In genomic region chr11:64078956-64079726, GRCm38 (mm10) we compare ENCODE assay signal across 8 mouse cellular contexts. TPM values are rescaled to one million over a fixed set of nuclear protein-coding genes. Genes with fewer than 3 reads are reported as not detected.
DNase-seq lines count a peak whose midpoint lies in the region; ATAC-seq and TF ChIP-seq lines count a peak whose summit lies in the region.

Gene Cox10 (minus strand): TSS chr11:64079468.

- peak within 1 kb of the TSS; percentile 68 for H3K4me2 ChIP-seq in lung, postnatal 0 days (replicated peaks; ENCODE audit: low read depth, low read length)

- H3K9ac ChIP-seq in lung, postnatal 0 days (replicated peaks; ENCODE audit: low read depth) = peak within 1 kb of the TSS; percentile 77

- peak; percentile 99 for ATAC-seq in frontal cortex, adult (ENCODE audit: low TSS enrichment)
- ATAC-seq in lung, postnatal 0 days = peak; percentile 97

- TF ChIP-seq EP300 in lung, postnatal 0 days (IDR thresholded peaks at IDR 0.05) = no peak

- DNase-seq in MEL-GATA-1-ER (ENCODE audit: extremely low read depth, low read depth) = peak; percentile 71
- DNase-seq in cerebellum, adult 8-10 months = peak; percentile 85
- peak; percentile 86 for DNase-seq in hindbrain, embryonic 10.5 days (ENCODE audit: low spot score)
- peak; percentile 86 for DNase-seq in layer of hippocampus, adult 9-11 months
- DNase-seq in lung, postnatal 0 days (ENCODE audit: low spot score) = peak; percentile 95
- DNase-seq in ovary, postnatal 14 days (ENCODE audit: low spot score) = peak; percentile 81
- peak; percentile 92 for DNase-seq in thymus, postnatal 14 days

- no peak for TF ChIP-seq CTCF in lung, postnatal 0 days (IDR thresholded peaks at IDR 0.05)

- no peaks in the 10 kb centered on the region for H3K27me3 ChIP-seq in hindbrain, embryonic 10.5 days (ENCODE audit: insufficient read depth, poor library complexity, severe bottlenecking)
- no peaks in the 10 kb centered on the region for H3K27me3 ChIP-seq in lung, postnatal 0 days (replicated peaks; ENCODE audit: insufficient read depth, low read length)

- H3K9me3 ChIP-seq in hindbrain, embryonic 10.5 days = no peaks in the 10 kb centered on the region
- H3K9me3 ChIP-seq in lung, postnatal 0 days (ENCODE audit: low read length) = no peaks in the 10 kb centered on the region

- H3K36me3 ChIP-seq in hindbrain, embryonic 10.5 days = peaks cover 23% of the 10 kb centered on the region
- H3K36me3 ChIP-seq in lung, postnatal 0 days (ENCODE audit: insufficient read depth, low read length) = 0 out of 2 replicates have a peak, but pooled peaks cover 4% of the 10 kb centered on the region

- peaks cover 20% of the 10 kb centered on the region for H3K4me1 ChIP-seq in hindbrain, embryonic 10.5 days (replicated peaks)
- no peaks in the 10 kb centered on the region; the same call in 1 of the 2 replicates for H3K4me1 ChIP-seq in lung, postnatal 0 days (ENCODE audit: insufficient read depth, low read depth, low read length)

- H3K27ac ChIP-seq in hindbrain, embryonic 10.5 days = peak within 1 kb of the TSS; percentile 95
- H3K27ac ChIP-seq in lung, postnatal 0 days (ENCODE audit: low read length) = peak within 1 kb of the TSS; percentile 91

- peak within 1 kb of the TSS; percentile 86 for H3K4me3 ChIP-seq in hindbrain, embryonic 10.5 days
- H3K4me3 ChIP-seq in lung, postnatal 0 days (ENCODE audit: low read depth, low read length) = peak within 1 kb of the TSS; percentile 72

- under 1% methylated on average over 45 of the region's 45 CpGs for WGBS in hindbrain, embryonic 10.5 days
- WGBS in lung, postnatal 0 days = 1% methylated on average over 44 of the region's 45 CpGs

RNA-seq across cellular contexts. Expression of gene Cox10, which starts in this region (rescaled TPM):
- polyA plus RNA-seq in hindbrain, embryonic 10.5 days (2016; fragmentation: Nextera tagmentation; extraction: Ambion mirVana) = 27.7 and 28.8 TPM in 2 replicates
- polyA plus RNA-seq in lung, postnatal 0 days (2015; fragmentation: Nextera tagmentation; extraction: Ambion mirVana) = 11.4 and 13.1 TPM in 2 replicates

Comparison
In these comparisons a context has a peak if more than half of its experiments do, and no peak if none do; other contexts are left out.
1. Peak in every context shown above with its lines: DNase-seq, ATAC-seq, H3K4me3 ChIP-seq and H3K27ac ChIP-seq.